Mouse (Mus musculus): ENCODE results near the gene Maff. TPM values are rescaled to one million over a fixed set of nuclear protein-coding genes. Genes with fewer than 3 reads are reported as not detected.

Maff gene
- total RNA-seq, 2 experiments from 2014 or later: 1.7 to 2.0 TPM

DNA sequence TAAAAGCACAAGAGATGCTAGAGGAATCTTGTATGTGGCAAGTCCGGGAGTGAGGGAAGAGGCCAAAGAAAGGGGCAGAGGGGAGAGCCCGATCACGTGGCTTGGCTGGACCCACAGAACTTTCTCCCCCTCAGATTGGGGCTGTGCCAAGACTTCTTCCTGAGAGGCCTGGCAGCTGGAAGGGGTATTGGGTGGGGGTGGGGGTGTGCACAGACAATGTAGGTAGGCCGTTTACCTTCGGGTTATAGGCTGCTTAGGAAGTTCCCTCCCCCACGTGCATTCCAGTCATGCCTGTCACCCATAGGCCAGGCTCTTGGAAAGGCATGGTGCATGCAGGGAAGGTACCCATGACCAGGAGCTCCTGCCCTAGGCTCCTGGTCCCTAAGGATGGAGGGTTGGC, 13.5 kb downstream of the Maff start:
- no peak for DNase-seq (ENCODE audit: low spot score in 2 of 2)

DNA sequence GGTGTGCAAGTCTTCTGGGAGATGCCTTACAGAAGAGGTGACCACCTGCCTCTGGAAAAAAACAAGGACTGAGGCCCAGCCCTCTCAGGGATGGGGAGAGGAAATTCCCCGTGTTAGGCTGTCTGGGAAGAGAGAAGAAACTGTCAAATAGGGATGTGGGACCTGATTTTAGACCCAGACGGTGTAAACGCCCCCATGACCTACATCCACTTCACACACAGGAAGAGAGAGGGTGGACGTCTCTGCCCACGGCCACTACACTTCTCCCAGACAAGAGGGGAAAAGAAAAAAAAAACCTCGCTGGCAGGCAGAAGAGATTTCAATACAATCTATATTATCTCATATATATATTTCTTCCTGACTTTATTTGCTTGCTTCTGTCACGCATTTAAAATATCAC, 13.9 kb downstream of the Maff start:
- no peak for DNase-seq (ENCODE audit: low spot score in 2 of 2)

DNA sequence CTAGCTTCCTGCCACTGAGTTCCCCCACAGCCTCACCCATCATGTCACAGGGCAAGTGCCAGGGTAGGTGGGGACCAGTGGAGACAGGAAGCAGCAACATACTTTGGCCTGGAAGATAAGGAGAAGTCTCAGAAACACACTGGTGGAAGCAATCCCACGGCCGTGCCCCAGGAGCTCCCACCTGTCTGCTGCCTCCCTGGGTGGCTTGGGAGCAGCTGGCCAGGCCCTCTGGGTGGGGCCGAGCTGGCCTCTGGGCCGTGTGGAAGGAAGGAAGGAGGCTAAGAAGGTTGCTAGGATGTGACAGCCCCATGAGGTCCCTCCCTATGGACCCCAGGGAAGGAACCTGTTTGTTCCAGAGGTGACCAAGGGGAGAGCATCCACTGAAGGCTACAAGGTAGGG, 14.6 kb downstream of the Maff start:
- DNase-seq (ENCODE audit: low spot score in 2 of 2): no peak

DNA sequence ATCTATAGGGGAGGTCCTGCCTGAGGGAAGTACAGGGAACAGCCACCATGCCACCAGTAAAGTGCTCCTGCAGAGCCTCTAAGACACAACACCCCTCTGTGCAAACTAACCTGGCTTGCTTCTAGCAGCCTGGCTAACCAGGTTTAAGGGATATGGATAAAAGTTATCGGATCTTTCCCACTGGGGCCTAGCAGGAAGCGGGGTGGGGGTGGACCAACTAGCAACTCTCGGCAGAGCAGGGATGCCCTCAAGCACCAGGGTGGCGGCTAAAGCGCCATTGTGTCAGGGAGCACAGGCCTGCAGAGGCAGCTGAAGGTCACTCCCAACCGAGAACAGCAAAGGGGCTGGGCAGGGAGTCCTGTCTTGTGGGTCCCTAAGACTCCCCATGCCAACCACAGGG, 17.7 kb downstream of the Maff start:
- DNase-seq (ENCODE audit: low spot score in 2 of 2): no peak

GRCm38 (mm10) chr15:79365068-79365467, 18.6 kb downstream of the Maff start:
- DNase-seq (ENCODE audit: low spot score in 2 of 2): no peak

DNA sequence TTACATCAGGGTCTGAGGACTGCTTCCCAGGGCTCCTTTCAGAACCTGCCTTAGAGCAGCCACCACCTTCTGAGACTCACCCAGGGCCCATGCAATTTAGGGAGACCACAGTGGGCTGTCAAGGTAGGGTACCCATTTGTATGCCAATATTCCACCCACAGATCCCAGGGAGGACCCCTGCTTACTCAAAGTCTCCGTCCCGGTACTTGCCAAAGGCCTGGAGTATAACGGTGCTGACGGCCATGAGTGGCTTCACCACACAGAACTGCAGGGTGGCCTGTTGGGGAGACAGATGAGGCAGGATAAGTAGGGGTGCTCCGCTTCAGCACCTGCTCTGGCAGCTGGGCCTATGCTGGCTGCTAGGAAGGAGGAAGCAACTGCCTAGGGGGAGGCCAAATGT, 20.0 kb downstream of the Maff start:
- no peak for DNase-seq (ENCODE audit: low spot score in 2 of 2)

- DNase-seq (ENCODE audit: low spot score in 2 of 2): no peak
Observed at GRCm38 (mm10) chr15:79368313-79368811, 21.9 kb downstream of the Maff start.

GRCm38 (mm10) chr15:79368861-79369440, 22.5 kb downstream of the Maff start:
- DNase-seq (ENCODE audit: low spot score in 2 of 2): no peak

GRCm38 (mm10) chr15:79369452-79370280, 23.2 kb downstream of the Maff start:
- DNase-seq (ENCODE audit: low spot score in 2 of 2): no peak

DNA sequence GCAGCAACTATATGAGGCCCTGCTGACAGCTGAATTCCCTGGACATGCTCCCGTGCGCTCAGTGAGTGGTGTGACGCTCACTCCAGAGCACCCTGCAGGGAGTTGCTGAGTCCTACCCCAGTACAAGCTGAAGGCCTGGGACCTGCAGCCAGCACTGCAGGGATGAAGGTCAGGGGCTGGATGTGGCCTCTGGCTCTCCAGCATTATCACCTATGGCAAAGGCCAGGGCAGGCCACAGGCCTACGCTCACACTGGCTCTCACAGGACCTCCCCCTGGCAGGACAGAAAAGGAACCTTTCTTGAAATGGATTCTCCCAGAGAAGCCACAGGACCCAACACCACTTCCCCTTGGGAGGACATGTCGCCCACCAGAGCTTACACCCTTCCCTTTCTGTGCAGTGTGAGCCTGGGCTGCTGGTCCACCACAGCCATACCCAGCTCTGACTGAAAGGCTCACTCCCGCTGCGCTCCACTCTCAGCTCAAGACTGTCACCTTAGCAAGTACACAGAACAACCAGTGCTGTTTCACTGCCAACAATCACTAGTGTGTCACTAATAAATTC, 23.9 kb downstream of the Maff start:
- DNase-seq (ENCODE audit: low spot score in 2 of 2): no peak

GRCm38 (mm10) chr15:79374760-79375159, 28.3 kb downstream of the Maff start:
- DNase-seq (ENCODE audit: low spot score in 2 of 2): no peak

DNA sequence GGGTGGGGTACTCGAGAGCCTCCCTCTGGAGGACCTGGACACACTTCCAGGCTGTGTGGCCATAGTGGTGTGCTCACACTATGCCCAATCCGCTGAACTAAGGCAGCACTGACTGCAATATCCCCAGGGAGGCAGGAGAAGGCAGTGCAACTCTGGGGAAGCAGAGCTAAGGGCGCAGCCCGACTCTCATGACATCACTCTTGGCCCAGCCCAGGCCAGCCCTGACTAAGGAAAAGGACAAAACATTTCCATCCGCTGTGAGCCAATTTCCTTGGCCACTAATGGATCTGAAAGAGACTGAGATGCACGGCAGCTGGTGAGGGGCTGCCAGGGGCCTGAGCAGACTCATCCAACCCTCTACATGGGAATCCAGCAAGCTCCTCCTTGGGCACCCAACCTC, 31.3 kb downstream of the Maff start:
- DNase-seq (ENCODE audit: low spot score in 2 of 2): peak; percentile 55 to 60

GRCm38 (mm10) chr15:79378608-79379007, 32.2 kb downstream of the Maff start:
- no peak for DNase-seq (ENCODE audit: low spot score in 2 of 2)

DNA sequence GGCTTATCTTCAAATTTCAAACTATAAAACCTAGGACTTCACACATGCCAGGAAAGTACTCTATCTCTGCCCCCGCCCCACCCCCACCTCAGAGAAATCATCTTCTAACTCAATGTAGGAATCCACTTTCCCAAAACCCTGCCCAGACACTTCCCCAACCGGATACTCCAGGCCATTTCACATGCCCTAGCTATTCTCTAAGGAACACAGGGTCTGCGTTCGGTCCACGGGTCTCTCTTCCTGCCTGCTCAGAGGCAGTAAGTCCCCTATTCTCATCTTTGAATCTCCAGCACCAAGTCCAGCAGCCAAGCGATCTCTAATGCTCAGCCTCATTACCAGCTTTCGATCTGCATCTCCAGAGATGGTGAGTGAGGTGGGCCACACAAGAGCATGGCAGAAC, 33.2 kb downstream of the Maff start:
- DNase-seq (ENCODE audit: low spot score in 2 of 2): no peak

DNA sequence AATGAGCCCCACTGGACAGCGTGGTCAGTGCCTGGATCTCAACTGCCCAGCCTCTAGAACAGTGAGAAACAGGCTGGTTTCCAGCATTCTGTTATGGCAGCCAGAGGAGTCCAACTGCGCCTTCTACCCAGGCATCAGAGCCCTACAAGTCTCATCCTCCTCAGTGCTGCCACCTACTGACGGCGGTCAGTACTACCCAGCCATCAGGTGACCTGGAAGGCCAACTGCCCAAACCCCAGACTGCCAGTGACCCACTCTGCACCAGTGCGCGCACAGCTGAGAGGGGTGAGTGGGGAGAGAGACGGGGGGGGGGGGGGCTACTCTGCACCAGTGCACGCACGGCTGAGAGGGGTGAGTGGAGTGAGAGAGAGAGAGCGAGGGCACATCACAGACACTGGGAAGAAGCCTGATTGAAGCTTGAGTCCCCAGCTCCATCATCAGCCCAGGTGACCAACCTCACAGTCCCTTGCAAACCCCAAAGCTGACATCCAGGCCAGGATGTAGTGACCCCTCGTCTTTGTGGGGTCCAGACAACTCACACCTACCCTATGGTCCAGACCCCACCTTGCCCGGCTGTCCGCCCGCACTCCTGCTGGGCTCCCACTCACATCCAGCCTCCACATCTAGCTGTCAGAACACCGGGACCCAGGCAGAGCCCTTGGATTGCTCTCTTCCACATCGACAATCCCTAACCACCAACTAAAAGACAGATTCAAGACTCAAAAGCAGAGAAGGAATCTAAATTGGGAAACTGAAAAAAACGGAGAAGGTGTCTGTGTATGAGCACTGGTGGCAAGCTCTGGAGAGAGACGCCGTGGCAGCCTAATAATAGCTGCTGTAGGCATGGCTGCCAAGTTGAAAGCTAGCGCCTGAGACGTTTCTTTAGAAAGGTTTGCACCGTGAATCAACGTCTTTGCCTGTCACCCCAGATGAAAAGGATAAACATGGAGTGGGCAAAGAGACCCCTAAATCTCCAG, 34.3 kb downstream of the Maff start:
- peak; percentile 70 to 75 for DNase-seq (ENCODE audit: low spot score in 2 of 2)

DNA sequence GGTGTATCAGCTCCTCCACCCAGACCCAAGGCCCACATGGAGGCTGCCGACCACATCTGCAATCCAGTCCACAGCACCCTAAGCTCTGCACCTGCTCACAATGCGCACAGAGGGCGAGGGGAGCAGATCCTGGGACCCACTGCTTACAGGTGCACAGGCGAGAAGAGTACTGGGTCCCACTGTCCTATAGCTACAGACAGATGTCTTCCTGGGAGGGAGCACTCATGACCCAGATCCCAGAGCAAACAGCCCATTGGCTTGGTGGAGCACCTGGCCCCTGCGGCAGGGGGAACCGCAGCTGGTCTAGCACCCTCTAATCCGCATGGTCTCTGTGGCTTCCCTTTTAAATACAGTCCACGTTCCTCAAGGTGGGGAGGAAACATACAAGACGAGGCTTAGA, 35.2 kb downstream of the Maff start:
- DNase-seq (ENCODE audit: low spot score in 2 of 2): no peak

GRCm38 (mm10) chr15:79387081-79387480, 40.7 kb downstream of the Maff start:
- no peak for DNase-seq (ENCODE audit: low spot score in 2 of 2)

DNA sequence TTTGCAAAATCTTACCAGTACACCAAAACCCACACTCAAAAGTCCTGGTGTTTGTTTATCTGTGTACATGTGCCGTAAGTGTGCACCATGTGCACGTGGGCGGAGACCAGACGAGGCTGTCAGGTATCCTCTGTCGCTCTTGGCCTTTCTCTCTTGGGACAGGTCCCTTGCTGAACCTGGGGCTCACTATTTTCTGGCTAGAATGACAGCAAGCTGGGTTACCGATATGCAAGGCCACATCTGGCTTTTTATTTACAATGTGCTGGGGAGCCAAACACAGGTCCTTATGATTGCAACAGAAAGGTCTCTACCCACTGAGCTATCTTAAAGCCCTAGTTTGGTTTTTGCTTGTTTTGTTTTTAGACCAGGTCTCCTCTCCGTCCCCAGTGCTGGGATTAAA, 41.2 kb downstream of the Maff start:
- no peak for DNase-seq (ENCODE audit: low spot score in 2 of 2)

DNA sequence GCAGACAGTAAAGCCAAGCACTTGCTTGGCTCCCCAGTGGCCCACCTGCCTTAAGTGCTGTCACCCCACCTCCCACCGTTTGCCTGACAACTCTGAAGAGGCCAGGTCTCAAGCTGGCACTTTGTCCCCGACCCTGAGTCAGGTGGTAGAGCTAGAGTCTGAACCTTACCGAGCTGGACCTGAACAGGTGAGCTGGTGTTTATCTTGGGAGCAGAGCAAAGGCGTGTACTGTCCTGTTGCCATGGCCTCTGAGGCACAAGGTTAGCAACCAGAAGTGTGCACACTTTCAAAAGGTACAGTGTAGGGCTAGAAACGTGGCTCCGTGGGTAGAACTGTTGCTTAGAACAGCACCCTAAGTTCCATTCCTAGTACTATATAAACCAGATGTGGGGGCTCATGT, 41.8 kb downstream of the Maff start:
- DNase-seq (ENCODE audit: low spot score in 2 of 2): no peak

DNA sequence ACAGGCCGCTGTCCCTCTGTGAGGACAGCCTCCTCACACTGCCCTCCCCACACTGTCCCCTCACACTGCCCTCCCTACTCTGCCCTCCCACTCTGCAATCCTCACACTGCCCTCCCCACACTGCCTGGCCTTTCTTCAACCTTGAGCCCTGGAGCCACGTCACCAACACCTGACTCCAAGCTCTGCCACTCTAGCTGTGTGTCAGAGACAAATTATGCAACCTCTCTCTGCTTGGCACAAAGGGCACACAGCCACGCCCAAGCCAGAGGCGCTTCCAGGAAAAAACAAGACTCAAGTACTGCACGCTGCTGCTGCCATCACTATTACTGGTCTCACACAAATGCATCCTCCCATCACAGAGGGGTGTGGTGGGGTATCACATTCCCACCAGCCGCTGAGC, 44.0 kb downstream of the Maff start:
- DNase-seq (ENCODE audit: low spot score in 2 of 2): no peak

GRCm38 (mm10) chr15:79391447-79392093, 45.1 kb downstream of the Maff start:
- DNase-seq (ENCODE audit: low spot score in 2 of 2): peak in 1 of 2 experiments; percentile 52
